In genomic region chr14:105312944-105313343, GRCm38 (mm10) we compare ENCODE assay signal across 23 mouse cellular contexts. TPM values are rescaled to one million over a fixed set of nuclear protein-coding genes. Genes with fewer than 3 reads are reported as not detected.
DNase-seq lines count a peak whose midpoint lies in the region; ATAC-seq lines count a peak whose summit lies in the region.
"Had no signal": no experiment of that assay in that cellular context is flagged by ENCODE, and none has a peak within 500 bp of the region (broad histone marks: within the 10 kb centered on the region; RNA-seq: fewer than 3 reads in every experiment).

No protein-coding gene starts in this region.

- H3K9me3 ChIP-seq in embryonic facial prominence, embryonic 11.5 days (replicated peaks; ENCODE audit: control insufficient read depth, low read length): no peaks in the 10 kb centered on the region
- H3K9me3 ChIP-seq in embryonic facial prominence, embryonic 10.5 days: no peaks in the 10 kb centered on the region
- no peaks in the 10 kb centered on the region for H3K9me3 ChIP-seq in hindbrain, embryonic 15.5 days
- no peaks in the 10 kb centered on the region for H3K9me3 ChIP-seq in hindbrain, embryonic 11.5 days (ENCODE audit: control insufficient read depth, low read length)
- no peaks in the 10 kb centered on the region for H3K9me3 ChIP-seq in midbrain, embryonic 16.5 days (replicated peaks; ENCODE audit: control insufficient read depth, low read length, poor library complexity, severe bottlenecking)
- H3K9me3 ChIP-seq in midbrain, embryonic 10.5 days (replicated peaks): no peaks in the 10 kb centered on the region
- H3K9me3 ChIP-seq: embryonic facial prominence, embryonic 15.5 days; forebrain, embryonic 10.5 days; G1E had no signal

- DNase-seq in embryonic facial prominence, embryonic 11.5 days (ENCODE audit: low spot score): no peak
- DNase-seq in embryonic facial prominence, embryonic 10.5 days (ENCODE audit: low spot score): no peak
- no peak for DNase-seq in hindbrain, embryonic 11.5 days (ENCODE audit: low spot score)
- no peak for DNase-seq in midbrain, embryonic 10.5 days (ENCODE audit: low spot score)
- DNase-seq in NIH3T3 (ENCODE audit: low read depth) (peak; percentile 16), liver (no peak)
- DNase-seq: adrenal gland, postnatal 14 days; B cell, adult 2 months; cerebellum, adult 11-12 months; cerebellum, adult 9-11 months; cerebellum, postnatal 36 days; gastrocnemius, adult 2 months; gastrocnemius, postnatal 25 days; kidney, adult 18-20 months had no signal

- no peak overlapping the region for H3K27ac ChIP-seq in embryonic facial prominence, embryonic 11.5 days (replicated peaks; ENCODE audit: low read depth, low read length)
- no peak overlapping the region for H3K27ac ChIP-seq in embryonic facial prominence, embryonic 10.5 days (replicated peaks)
- no peak overlapping the region for H3K27ac ChIP-seq in hindbrain, embryonic 15.5 days (replicated peaks)
- no peak overlapping the region for H3K27ac ChIP-seq in hindbrain, embryonic 11.5 days (ENCODE audit: low read depth, low read length)
- no peak overlapping the region for H3K27ac ChIP-seq in midbrain, embryonic 16.5 days (ENCODE audit: low read length)
- H3K27ac ChIP-seq in midbrain, embryonic 10.5 days (replicated peaks): no peak overlapping the region
- H3K27ac ChIP-seq: embryonic facial prominence, embryonic 15.5 days; forebrain, embryonic 10.5 days; gastrocnemius, adult 2 months had no signal

- WGBS in embryonic facial prominence, embryonic 11.5 days: 94% methylated on average over 2 of the region's 2 CpGs
- 94% methylated on average over 2 of the region's 2 CpGs for WGBS in embryonic facial prominence, embryonic 10.5 days
- WGBS in hindbrain, embryonic 15.5 days: 92% methylated on average over 2 of the region's 2 CpGs
- 77% methylated on average over 2 of the region's 2 CpGs for whole genome bisulfite sequencing in hindbrain, embryonic 11.5 days
- WGBS in midbrain, embryonic 16.5 days: 90% methylated on average over 2 of the region's 2 CpGs
- 85% methylated on average over 2 of the region's 2 CpGs for WGBS in midbrain, embryonic 10.5 days

- 0 out of 2 replicates have a peak, but pooled peaks have one; percentile 65 for ATAC-seq in embryonic facial prominence, embryonic 11.5 days (replicated peaks; ENCODE audit: insufficient number of reproducible peaks, low FRiP score, low TSS enrichment, low read depth)
- 0 out of 2 replicates have a peak, but pooled peaks have one; percentile 27 for ATAC-seq in hindbrain, embryonic 15.5 days (ENCODE audit: low FRiP score, low read depth)
- no peak for ATAC-seq in hindbrain, embryonic 11.5 days (ENCODE audit: low FRiP score)
- ATAC-seq in midbrain, embryonic 16.5 days: 0 out of 2 replicates have a peak, but pooled peaks have one; percentile 64
- ATAC-seq: activated CD4-positive, CD25-positive, alpha-beta regulatory T cell, adult 4 months; CD4-positive, CD25-positive, alpha-beta regulatory T cell, adult 4 months; Patski had no signal

- no peak overlapping the region for H3K4me2 ChIP-seq in embryonic facial prominence, embryonic 11.5 days (ENCODE audit: low read depth, low read length)
- no peak overlapping the region for H3K4me2 ChIP-seq in hindbrain, embryonic 15.5 days
- H3K4me2 ChIP-seq in hindbrain, embryonic 11.5 days (replicated peaks; ENCODE audit: low read depth, low read length): no peak overlapping the region
- no peak overlapping the region for H3K4me2 ChIP-seq in midbrain, embryonic 16.5 days (ENCODE audit: low read length)
- H3K4me2 ChIP-seq: embryonic facial prominence, embryonic 15.5 days had no signal

- no peaks in the 10 kb centered on the region for H3K36me3 ChIP-seq in embryonic facial prominence, embryonic 11.5 days (replicated peaks; ENCODE audit: control insufficient read depth, insufficient read depth, low read depth, low read length)
- H3K36me3 ChIP-seq in embryonic facial prominence, embryonic 10.5 days (replicated peaks): peaks cover 6% of the 10 kb centered on the region; the same call in 1 of the 2 replicates
- H3K36me3 ChIP-seq in hindbrain, embryonic 15.5 days: 0 out of 2 replicates have a peak, but pooled peaks cover 1% of the 10 kb centered on the region
- no peaks in the 10 kb centered on the region for H3K36me3 ChIP-seq in hindbrain, embryonic 11.5 days (ENCODE audit: control insufficient read depth, insufficient read depth, low read length)
- no peaks in the 10 kb centered on the region; the same call in 1 of the 2 replicates for H3K36me3 ChIP-seq in midbrain, embryonic 16.5 days (ENCODE audit: control insufficient read depth, insufficient read depth, low read length)
- H3K36me3 ChIP-seq in midbrain, embryonic 10.5 days: no peaks in the 10 kb centered on the region
- H3K36me3 ChIP-seq: embryonic facial prominence, embryonic 15.5 days; forebrain, embryonic 10.5 days had no signal

- no peak overlapping the region for H3K4me3 ChIP-seq in embryonic facial prominence, embryonic 11.5 days (ENCODE audit: low read depth, low read length)
- H3K4me3 ChIP-seq in embryonic facial prominence, embryonic 10.5 days: no peak overlapping the region
- H3K4me3 ChIP-seq in hindbrain, embryonic 15.5 days: no peak overlapping the region
- H3K4me3 ChIP-seq in hindbrain, embryonic 11.5 days (ENCODE audit: low read depth, low read length): no peak overlapping the region
- no peak overlapping the region for H3K4me3 ChIP-seq in midbrain, embryonic 16.5 days (ENCODE audit: low read depth, low read length)
- no peak overlapping the region for H3K4me3 ChIP-seq in midbrain, embryonic 10.5 days
- H3K4me3 ChIP-seq: embryonic facial prominence, embryonic 15.5 days; erythroblast, embryonic 14.5 days; forebrain, embryonic 10.5 days; gastrocnemius, adult 2 months had no signal

- no peak overlapping the region for H3K9ac ChIP-seq in embryonic facial prominence, embryonic 11.5 days (replicated peaks; ENCODE audit: low read length)
- no peak overlapping the region for H3K9ac ChIP-seq in hindbrain, embryonic 15.5 days
- no peak overlapping the region for H3K9ac ChIP-seq in hindbrain, embryonic 11.5 days (ENCODE audit: low read depth, low read length)
- H3K9ac ChIP-seq in midbrain, embryonic 16.5 days (ENCODE audit: low read depth, low read length): no peak overlapping the region
- H3K9ac ChIP-seq: embryonic facial prominence, embryonic 15.5 days had no signal

- no peaks in the 10 kb centered on the region for H3K4me1 ChIP-seq in embryonic facial prominence, embryonic 11.5 days (ENCODE audit: control insufficient read depth, insufficient read depth, low read length)
- peaks cover 7% of the 10 kb centered on the region for H3K4me1 ChIP-seq in embryonic facial prominence, embryonic 10.5 days
- 0 out of 2 replicates have a peak, but pooled peaks cover 3% of the 10 kb centered on the region for H3K4me1 ChIP-seq in hindbrain, embryonic 15.5 days (replicated peaks)
- no peaks in the 10 kb centered on the region for H3K4me1 ChIP-seq in hindbrain, embryonic 11.5 days (replicated peaks; ENCODE audit: control insufficient read depth, insufficient read depth, low read length)
- H3K4me1 ChIP-seq in midbrain, embryonic 16.5 days (ENCODE audit: control insufficient read depth, insufficient read depth, low read length): peaks cover 3% of the 10 kb centered on the region; the same call in 1 of the 2 replicates
- H3K4me1 ChIP-seq in midbrain, embryonic 10.5 days: 0 out of 2 replicates have a peak, but pooled peaks cover 7% of the 10 kb centered on the region
- H3K4me1 ChIP-seq: embryonic facial prominence, embryonic 15.5 days had no signal

- no peaks in the 10 kb centered on the region for H3K27me3 ChIP-seq in embryonic facial prominence, embryonic 11.5 days (ENCODE audit: control insufficient read depth, insufficient read depth, low read length)
- H3K27me3 ChIP-seq in embryonic facial prominence, embryonic 10.5 days (replicated peaks; ENCODE audit: low read depth, poor library complexity, severe bottlenecking): no peaks in the 10 kb centered on the region
- no peaks in the 10 kb centered on the region for H3K27me3 ChIP-seq in hindbrain, embryonic 15.5 days
- H3K27me3 ChIP-seq in hindbrain, embryonic 11.5 days (ENCODE audit: control insufficient read depth, insufficient read depth, low read length): no peaks in the 10 kb centered on the region
- no peaks in the 10 kb centered on the region for H3K27me3 ChIP-seq in midbrain, embryonic 16.5 days (ENCODE audit: control insufficient read depth, insufficient read depth, low read depth, low read length)
- no peaks in the 10 kb centered on the region for H3K27me3 ChIP-seq in midbrain, embryonic 10.5 days (ENCODE audit: low read depth, poor library complexity, severe bottlenecking)
- H3K27me3 ChIP-seq: embryonic facial prominence, embryonic 15.5 days; Patski had no signal

RNA-seq across cellular contexts. Expression of gene Ndfip2, which starts 54.6 kb away (rescaled TPM):
- polyA plus RNA-seq in embryonic facial prominence, embryonic 11.5 days (2014; fragmentation: Nextera tagmentation; extraction: Ambion mirVana): 64.5 and 65.3 TPM in 2 replicates
- polyA plus RNA-seq in embryonic facial prominence, embryonic 10.5 days (2016; fragmentation: Nextera tagmentation; extraction: Ambion mirVana): 42.7 and 43.2 TPM in 2 replicates
- polyA plus RNA-seq in hindbrain, embryonic 15.5 days (2015; fragmentation: Nextera tagmentation; extraction: Ambion mirVana): 109 and 113 TPM in 2 replicates
- polyA plus RNA-seq in hindbrain, embryonic 11.5 days (2014; fragmentation: Nextera tagmentation; extraction: Ambion mirVana): 82.1 and 84.8 TPM in 2 replicates
- 106 and 109 TPM in 2 replicates for polyA plus RNA-seq in midbrain, embryonic 16.5 days (2015; fragmentation: Nextera tagmentation; extraction: Ambion mirVana)
- 45.0 and 55.5 TPM in 2 replicates for polyA plus RNA-seq in midbrain, embryonic 10.5 days (2016; fragmentation: Nextera tagmentation; extraction: Ambion mirVana)
